ENCODE assay signal across 22 mouse cellular contexts in the genomic region with DNA sequence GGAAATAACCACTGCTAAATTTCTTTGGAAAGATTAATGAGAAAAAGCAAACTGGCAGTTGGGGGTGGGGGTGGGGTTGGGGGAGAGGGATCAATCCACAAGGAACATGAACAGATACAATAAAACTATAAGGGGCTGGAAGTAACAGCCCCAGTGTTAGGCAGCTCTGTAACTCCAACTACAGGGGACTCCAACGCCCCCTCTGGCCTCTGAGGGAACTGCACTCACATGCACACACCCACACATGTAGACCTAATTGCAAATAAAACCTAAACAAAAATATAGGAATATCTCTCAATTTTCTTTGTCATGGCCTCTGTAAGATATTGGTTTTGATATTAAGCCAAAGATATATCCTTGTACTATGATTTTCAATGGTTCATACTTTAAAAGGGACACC.
DNase-seq lines count a peak whose midpoint lies in the region; ATAC-seq and TF ChIP-seq lines count a peak whose summit lies in the region.
"Had no signal": no experiment of that assay in that cellular context is flagged by ENCODE, and none has a peak within 500 bp of the region (broad histone marks: within the 10 kb centered on the region; RNA-seq: fewer than 3 reads in every experiment).

No protein-coding gene starts in this region.

- no peak overlapping the region for H3K4me2 ChIP-seq in liver, embryonic 14.5 days (ENCODE audit: low read depth)
- H3K4me2 ChIP-seq in liver, embryonic 11.5 days: no peak overlapping the region
- H3K4me2 ChIP-seq: kidney, embryonic 15.5 days; liver, embryonic 12.5 days; lung, embryonic 15.5 days; midbrain, embryonic 13.5 days had no signal

- TF ChIP-seq EP300 in liver, embryonic 14.5 days (IDR thresholded peaks at IDR 0.05; ENCODE audit: low read depth): no peak

- peak; percentile 79 for DNase-seq in heart, adult 11 months
- DNase-seq in heart, postnatal 25 days (ENCODE audit: low spot score): no peak
- DNase-seq in liver, embryonic 14.5 days (ENCODE audit: low read depth in 3 of 3, low spot score in 3 of 3): no peak
- DNase-seq in liver, embryonic 11.5 days (ENCODE audit: low spot score): no peak
- peak; percentile 14 for DNase-seq in ES-CJ7 (ENCODE audit: low read depth, low spot score)
- no peak for DNase-seq in spleen, postnatal 36 days (ENCODE audit: low spot score in 2 of 2)
- DNase-seq: cerebellum, adult 18-20 months; cerebellum, postnatal 14 days; kidney, adult 11 months; layer of hippocampus, postnatal 36 days; lung, postnatal 36 days; thymus, adult 18-20 months had no signal

- H3K9ac ChIP-seq in liver, embryonic 14.5 days (replicated peaks): no peak overlapping the region
- no peak overlapping the region for H3K9ac ChIP-seq in liver, embryonic 11.5 days (ENCODE audit: low read depth, low read length)
- H3K9ac ChIP-seq: kidney, embryonic 15.5 days; liver, embryonic 12.5 days; lung, embryonic 15.5 days; midbrain, embryonic 13.5 days had no signal

- intact Hi-C loops in heart, postnatal 25 days (cut with DNase I): no loop called here

- no peaks in the 10 kb centered on the region for H3K27me3 ChIP-seq in liver, embryonic 14.5 days (ENCODE audit: control insufficient read depth, insufficient read depth, low read length)
- no peaks in the 10 kb centered on the region for H3K27me3 ChIP-seq in liver, embryonic 11.5 days (replicated peaks; ENCODE audit: control insufficient read depth, insufficient read depth, low read length)
- no peaks in the 10 kb centered on the region for H3K27me3 ChIP-seq in small intestine, adult 2 months (ENCODE audit: control insufficient read depth, insufficient read depth, low read length)
- H3K27me3 ChIP-seq: kidney, embryonic 15.5 days; liver, embryonic 12.5 days; lung, embryonic 15.5 days; megakaryocyte, embryonic 14.5 days; midbrain, embryonic 13.5 days had no signal

- peak; percentile 37 for TF ChIP-seq CTCF in liver, embryonic 14.5 days (IDR thresholded peaks at IDR 0.05; ENCODE audit: low read depth)
- TF ChIP-seq CTCF in small intestine, adult 2 months (IDR thresholded peaks at IDR 0.05; ENCODE audit: extremely low read depth, insufficient read length, insufficient replicate concordance, low read depth, low read length): peak; percentile 8; the same call in 1 of the 2 replicates

- ATAC-seq in liver, embryonic 14.5 days (ENCODE audit: insufficient read depth): no peak
- ATAC-seq in liver, embryonic 11.5 days (replicated peaks; ENCODE audit: low FRiP score): no peak
- ATAC-seq: hindbrain, postnatal 0 days; liver, embryonic 12.5 days; midbrain, embryonic 13.5 days had no signal

- H3K36me3 ChIP-seq in liver, embryonic 14.5 days (replicated peaks; ENCODE audit: control insufficient read depth, insufficient read depth, low read depth): peaks cover 2% of the 10 kb centered on the region
- H3K36me3 ChIP-seq in liver, embryonic 11.5 days (ENCODE audit: control insufficient read depth, insufficient read depth, low read length): peaks cover 7% of the 10 kb centered on the region
- H3K36me3 ChIP-seq in small intestine, adult 2 months (ENCODE audit: control insufficient read depth, insufficient read depth, low read length): no peaks in the 10 kb centered on the region
- H3K36me3 ChIP-seq: forebrain, embryonic 10.5 days; hindbrain, embryonic 10.5 days; kidney, embryonic 15.5 days; lung, embryonic 15.5 days; midbrain, embryonic 13.5 days had no signal

- 39% methylated on average over 1 of the region's 1 CpGs for WGBS in liver, embryonic 14.5 days (ENCODE audit: insufficient replicate concordance)
- 44% methylated on average over 1 of the region's 1 CpGs for WGBS in liver, embryonic 11.5 days
- 58% methylated on average over 1 of the region's 1 CpGs for WGBS in small intestine, adult 2 months

- no peak for TF ChIP-seq POLR2A in small intestine, adult 2 months (IDR thresholded peaks at IDR 0.05; ENCODE audit: low read depth, low read length)

- H3K4me1 ChIP-seq in liver, embryonic 14.5 days (replicated peaks; ENCODE audit: control insufficient read depth in 2 of 2, insufficient read depth in 2 of 2, low read length in 1 of 2): no peaks in the 10 kb centered on the region
- no peaks in the 10 kb centered on the region for H3K4me1 ChIP-seq in liver, embryonic 11.5 days (replicated peaks; ENCODE audit: control insufficient read depth, insufficient read depth, low read length)
- no peaks in the 10 kb centered on the region for H3K4me1 ChIP-seq in small intestine, adult 2 months (ENCODE audit: control insufficient read depth, insufficient read depth, insufficient read length, low read length)
- H3K4me1 ChIP-seq: forebrain, embryonic 10.5 days; heart, embryonic 10.5 days; hindbrain, embryonic 10.5 days; midbrain, embryonic 13.5 days had no signal

- H3K4me3 ChIP-seq in liver, embryonic 14.5 days (ENCODE audit: insufficient read depth in 1 of 2, low read depth in 2 of 2, low read length in 2 of 2): no peak overlapping the region
- no peak overlapping the region for H3K4me3 ChIP-seq in liver, embryonic 11.5 days (ENCODE audit: low read depth, low read length)
- no peak overlapping the region for H3K4me3 ChIP-seq in small intestine, adult 2 months (ENCODE audit: low read depth, low read length)
- H3K4me3 ChIP-seq: forebrain, embryonic 10.5 days; heart, embryonic 10.5 days; hindbrain, embryonic 10.5 days; kidney, embryonic 15.5 days; liver, embryonic 12.5 days; lung, embryonic 15.5 days; megakaryocyte, embryonic 14.5 days; midbrain, embryonic 13.5 days had no signal

- H3K9me3 ChIP-seq in liver, embryonic 14.5 days (ENCODE audit: control insufficient read depth, low read length): no peaks in the 10 kb centered on the region
- H3K9me3 ChIP-seq in liver, embryonic 11.5 days (ENCODE audit: control insufficient read depth, low read length): no peaks in the 10 kb centered on the region
- H3K9me3 ChIP-seq: forebrain, embryonic 10.5 days; heart, embryonic 10.5 days; hindbrain, embryonic 10.5 days; kidney, embryonic 15.5 days; liver, embryonic 12.5 days; lung, embryonic 15.5 days; megakaryocyte, embryonic 14.5 days; midbrain, embryonic 13.5 days had no signal

- no peak overlapping the region for H3K27ac ChIP-seq in liver, embryonic 14.5 days
- no peak overlapping the region for H3K27ac ChIP-seq in liver, embryonic 11.5 days (ENCODE audit: low read depth, low read length)
- H3K27ac ChIP-seq in small intestine, adult 2 months (ENCODE audit: insufficient read depth, low read depth, low read length): no peak overlapping the region
- H3K27ac ChIP-seq: forebrain, embryonic 10.5 days; heart, embryonic 10.5 days; hindbrain, embryonic 10.5 days; hindbrain, postnatal 0 days; kidney, embryonic 15.5 days; liver, embryonic 12.5 days; lung, embryonic 15.5 days; midbrain, embryonic 13.5 days had no signal

Comparison
In these comparisons a context has a peak if more than half of its experiments do, and no peak if none do; other contexts are left out.
1. DNase-seq: peak in heart, adult 11 months (single experiment) and ES-CJ7 (single experiment); none in heart, postnatal 25 days (single experiment), liver, embryonic 14.5 days (0 of 3), liver, embryonic 11.5 days (single experiment) and spleen, postnatal 36 days (0 of 2).